Mouse (Mus musculus): Measurements from ENCODE around the gene Abcc10.

Gene Abcc10

DNA sequence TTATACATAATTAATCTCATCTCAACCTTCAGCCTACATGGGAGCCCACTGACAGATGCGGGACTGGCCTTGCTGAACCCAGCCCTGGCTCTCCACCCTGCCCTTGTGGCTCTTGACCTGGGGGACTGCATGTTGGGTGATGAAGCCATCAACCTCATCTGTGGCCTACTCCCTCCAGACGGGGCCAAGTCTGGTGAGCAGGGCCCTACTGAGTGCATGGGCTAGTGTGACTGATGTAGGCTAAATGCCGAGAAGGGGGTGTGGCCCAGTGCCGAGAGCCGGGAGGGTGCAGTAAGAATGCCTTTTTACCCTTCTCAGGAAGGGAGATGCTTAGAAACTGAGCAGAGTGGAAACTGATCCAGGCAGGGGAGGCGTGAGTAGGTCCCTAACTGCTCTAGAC lies 73.0 kb downstream of the Abcc10 start:
- no peak for DNase-seq

GRCm38 (mm10) chr17:46254106-46254505 lies 74.0 kb downstream of the Abcc10 start:
- peak; percentile 62 for DNase-seq

DNA sequence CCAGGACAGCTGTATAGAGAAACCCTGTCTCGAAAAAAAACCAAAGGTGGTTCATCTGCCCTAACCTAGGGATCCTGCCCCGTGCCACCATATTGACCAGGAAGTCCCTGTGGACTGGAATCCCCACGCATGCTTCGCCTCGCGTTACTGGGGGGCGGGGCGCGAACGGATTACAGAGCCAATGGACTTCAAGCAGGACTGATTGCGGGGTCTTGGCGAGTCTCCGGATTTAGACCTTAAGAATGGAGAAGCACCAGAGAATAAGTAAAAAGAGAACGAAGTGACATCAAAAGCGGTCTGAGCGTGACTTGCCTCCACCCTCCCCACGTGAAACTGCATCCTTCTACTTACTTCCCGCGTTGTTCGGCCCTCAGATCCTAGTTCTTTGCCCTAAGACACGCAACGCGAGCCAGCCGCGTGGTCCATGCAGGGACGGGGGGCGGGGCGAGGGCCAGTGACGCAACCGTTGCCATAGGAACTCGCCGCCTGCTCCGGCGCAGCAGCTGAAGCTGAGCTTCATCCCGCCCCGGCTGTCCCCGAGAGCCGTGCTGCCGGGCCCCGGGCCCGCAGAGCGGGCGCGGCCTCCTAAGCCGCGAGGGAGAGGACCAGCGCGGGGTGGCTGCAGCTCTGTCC lies 74.6 kb downstream of the Abcc10 start, which contains the start of gene Lrrc73:
Gene Lrrc73, plus strand, starts transcription at position 80 of the 633 bp plus-strand sequence.
- DNase-seq: peak; percentile 98
